Mouse (Mus musculus) megakaryocyte, adult 5-6 weeks (primary cell): ENCODE measurements around the gene Sfmbt2. TPM values are rescaled to one million over a fixed set of nuclear protein-coding genes. Genes with fewer than 3 reads are reported as not detected.
"Not testable (repeated sequence)": the region's sequence is repeated elsewhere in the genome, so short reads cannot be mapped to it uniquely, and the experiment has no call there.

Experiments
- ATAC-seq: 2 replicates; pipeline ENCODE4 v1.8.0; 2016; ENCODE audit warnings: mild to moderate bottlenecking, inconsistent platforms; ENCODE audit not compliant: poor library complexity, severe bottlenecking
- total RNA-seq, 2 experiments: library from RNA; stranded (forward) in 1 of 2; stranded (reverse) in 1 of 2; fragments of 153-499, 151-499 nt in 1 of 2; fragments of 221-1000, 200-1000 nt in 1 of 2; gene quantifications; 2 replicates each; pipeline versions ENCODE4 v1.2.3 to v1.2.4; 2015 to 2017

The Sfmbt2 gene
- total RNA-seq (2015) (1.4 and 2.1 TPM in 2 replicates), total RNA-seq (2017) (0.77 and 2.0 TPM in 2 replicates)

GRCm38 (mm10) chr2:10370176-10370575 lies at the start of gene Sfmbt2:
Gene Sfmbt2 (plus strand): TSS chr2:10370510.
- ATAC-seq = no peak

- ATAC-seq = no peak
Measured at GRCm38 (mm10) chr2:10321093-10321492, 49.2 kb upstream of the Sfmbt2 start.

GRCm38 (mm10) chr2:10323173-10323572 lies 47.1 kb upstream of the Sfmbt2 start:
- ATAC-seq = no peak

- ATAC-seq = no peak
Measured at GRCm38 (mm10) chr2:10324980-10325379, 45.3 kb upstream of the Sfmbt2 start.

- no peak for ATAC-seq
Measured at GRCm38 (mm10) chr2:10330216-10330615, 40.1 kb upstream of the Sfmbt2 start.

- no peak for ATAC-seq
Measured at GRCm38 (mm10) chr2:10334299-10334698, 36.0 kb upstream of the Sfmbt2 start.

GRCm38 (mm10) chr2:10335037-10335608 lies 35.2 kb upstream of the Sfmbt2 start:
- no peak for ATAC-seq

GRCm38 (mm10) chr2:10340022-10340421 lies 30.3 kb upstream of the Sfmbt2 start:
- no peak for ATAC-seq

GRCm38 (mm10) chr2:10343523-10343922 lies 26.8 kb upstream of the Sfmbt2 start:
- no peak for ATAC-seq

GRCm38 (mm10) chr2:10344073-10344472 lies 26.2 kb upstream of the Sfmbt2 start:
- ATAC-seq = not testable (repeated sequence)

GRCm38 (mm10) chr2:10347193-10347592 lies 23.1 kb upstream of the Sfmbt2 start:
- ATAC-seq = no peak

GRCm38 (mm10) chr2:10348036-10348435 lies 22.3 kb upstream of the Sfmbt2 start:
- ATAC-seq = peak; percentile 49

- no peak for ATAC-seq
Measured at GRCm38 (mm10) chr2:10350266-10350810, 20.0 kb upstream of the Sfmbt2 start.

GRCm38 (mm10) chr2:10351125-10351524 lies 19.2 kb upstream of the Sfmbt2 start:
- no peak for ATAC-seq

GRCm38 (mm10) chr2:10352887-10353286 lies 17.4 kb upstream of the Sfmbt2 start:
- peak; percentile 87 for ATAC-seq

GRCm38 (mm10) chr2:10353889-10354288 lies 16.4 kb upstream of the Sfmbt2 start:
- no peak for ATAC-seq

GRCm38 (mm10) chr2:10359861-10360260 lies 10.4 kb upstream of the Sfmbt2 start:
- ATAC-seq = peak; percentile 35

- ATAC-seq = no peak
Measured at GRCm38 (mm10) chr2:10365081-10365480, 5.2 kb upstream of the Sfmbt2 start.

GRCm38 (mm10) chr2:10366284-10366683 lies 4.0 kb upstream of the Sfmbt2 start:
- no peak for ATAC-seq

GRCm38 (mm10) chr2:10369676-10370075 lies 634 bp upstream of the Sfmbt2 start:
- no peak for ATAC-seq

- ATAC-seq = no peak
Measured at GRCm38 (mm10) chr2:10370687-10371458, 563 bp downstream of the Sfmbt2 start.

- ATAC-seq = no peak
Measured at GRCm38 (mm10) chr2:10371459-10371817, 1.1 kb downstream of the Sfmbt2 start.
